Mouse (Mus musculus): ENCODE data around the gene Pard3b.

DNA sequence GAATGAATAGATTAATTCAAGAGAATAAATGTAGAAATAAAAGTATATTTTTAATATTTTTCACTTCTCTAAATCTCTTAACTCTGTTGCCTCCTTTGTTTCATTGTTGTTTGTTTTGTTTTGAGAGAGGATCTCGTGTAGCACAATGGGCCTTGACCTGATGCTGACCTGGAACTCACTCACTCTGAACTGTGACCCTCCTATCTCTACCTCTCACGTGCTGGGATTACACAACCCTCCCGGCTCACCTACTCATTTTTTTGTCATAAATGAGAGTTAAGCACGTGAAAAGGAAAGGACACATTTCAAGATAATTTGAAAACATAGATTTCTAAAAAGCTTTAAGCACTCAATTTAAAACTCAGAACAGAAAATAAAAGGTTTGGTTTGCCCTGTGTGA lies 928.0 kb downstream of the Pard3b start:
- no peak for TF ChIP-seq EP300 (IDR thresholded peaks at IDR 0.05; ENCODE audit: low read length)
- no peak for TF ChIP-seq MAFK (IDR thresholded peaks at IDR 0.05; ENCODE audit: insufficient replicate concordance, low read length)
- TF ChIP-seq ZNF384 (IDR thresholded peaks at IDR 0.05; ENCODE audit: low read depth, low read length) = no peak
- no peak for TF ChIP-seq HCFC1 (IDR thresholded peaks at IDR 0.05; ENCODE audit: low read depth, low read length)
- no peak for TF ChIP-seq GABPA (IDR thresholded peaks at IDR 0.05; ENCODE audit: insufficient replicate concordance, low read depth, low read length)
- no peak for TF ChIP-seq CTCF (conservative IDR thresholded peaks at IDR 0.05 in 1 of 2, IDR thresholded peaks at IDR 0.05 in 1 of 2; ENCODE audit: low read depth in 2 of 2, low read length in 2 of 2)
